Mouse (Mus musculus) layer of hippocampus, postnatal 25 days (tissue): ENCODE measurements around the gene Plcb3. TPM values are rescaled to one million over a fixed set of nuclear protein-coding genes. Genes with fewer than 3 reads are reported as not detected.
"Not testable (repeated sequence)": the region's sequence is repeated elsewhere in the genome, so short reads cannot be mapped to it uniquely, and the experiment has no call there.

Experiments
- DNase-seq, 2 experiments: peaks; one replicate each; pipeline ENCODE4 v3.0.0; 2022; ENCODE audit warnings: mixed read lengths in 2 of 2, low spot score in 1 of 2; ENCODE audit errors: extremely low spot score in 1 of 2
- total RNA-seq, 2 experiments: library from RNA; stranded (reverse); gene quantifications; 2 replicates each; pipeline ENCODE4 v1.2.3; 2021

The Plcb3 gene
- total RNA-seq, 2 experiments from 2014 or later = 14.8 to 16.0 TPM

- peak; percentile 75 to 97 for DNase-seq
Measured at GRCm38 (mm10) chr19:6924461-6925306, 51.6 kb downstream of the Plcb3 start.

DNA sequence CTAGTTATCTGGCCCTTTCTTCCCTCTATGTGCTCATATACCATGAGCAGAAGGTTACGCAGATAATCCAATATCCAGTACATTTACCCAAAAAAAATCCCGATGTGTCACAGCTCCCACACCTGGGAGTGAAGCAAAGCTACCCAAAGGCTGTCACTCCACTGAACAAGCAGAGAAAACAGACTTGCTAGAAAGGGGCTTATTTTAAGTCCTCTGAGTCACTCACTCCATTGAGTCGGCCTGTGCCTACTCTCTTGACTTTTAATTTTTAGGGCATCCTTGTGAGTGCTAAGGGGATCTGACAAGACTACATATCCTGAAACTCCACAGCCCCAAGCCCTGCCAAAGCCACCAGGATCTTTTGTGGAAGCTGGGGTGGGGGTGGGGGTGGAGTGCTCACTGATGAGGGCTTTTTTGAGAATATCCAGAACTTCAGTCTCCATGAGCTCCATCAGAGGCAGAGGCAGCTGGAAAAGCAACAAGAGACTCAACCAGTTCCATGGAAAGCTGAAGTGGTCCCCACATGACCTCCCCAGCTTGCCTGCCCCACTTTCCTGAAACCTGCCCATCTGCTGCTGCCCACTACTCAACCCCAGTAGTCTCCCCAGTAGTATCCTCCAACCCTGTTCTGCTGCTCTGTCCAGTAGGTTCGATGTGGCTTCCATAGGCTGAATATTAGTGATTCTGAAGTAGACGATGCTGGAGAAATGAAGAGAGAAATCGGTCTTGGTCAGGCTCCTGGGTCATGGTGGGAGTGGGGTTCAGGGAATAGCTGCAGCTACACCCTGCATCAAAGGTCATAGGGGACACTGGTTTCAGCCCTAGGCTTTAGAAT, 53.2 kb downstream of the Plcb3 start:
- no peak for DNase-seq

DNA sequence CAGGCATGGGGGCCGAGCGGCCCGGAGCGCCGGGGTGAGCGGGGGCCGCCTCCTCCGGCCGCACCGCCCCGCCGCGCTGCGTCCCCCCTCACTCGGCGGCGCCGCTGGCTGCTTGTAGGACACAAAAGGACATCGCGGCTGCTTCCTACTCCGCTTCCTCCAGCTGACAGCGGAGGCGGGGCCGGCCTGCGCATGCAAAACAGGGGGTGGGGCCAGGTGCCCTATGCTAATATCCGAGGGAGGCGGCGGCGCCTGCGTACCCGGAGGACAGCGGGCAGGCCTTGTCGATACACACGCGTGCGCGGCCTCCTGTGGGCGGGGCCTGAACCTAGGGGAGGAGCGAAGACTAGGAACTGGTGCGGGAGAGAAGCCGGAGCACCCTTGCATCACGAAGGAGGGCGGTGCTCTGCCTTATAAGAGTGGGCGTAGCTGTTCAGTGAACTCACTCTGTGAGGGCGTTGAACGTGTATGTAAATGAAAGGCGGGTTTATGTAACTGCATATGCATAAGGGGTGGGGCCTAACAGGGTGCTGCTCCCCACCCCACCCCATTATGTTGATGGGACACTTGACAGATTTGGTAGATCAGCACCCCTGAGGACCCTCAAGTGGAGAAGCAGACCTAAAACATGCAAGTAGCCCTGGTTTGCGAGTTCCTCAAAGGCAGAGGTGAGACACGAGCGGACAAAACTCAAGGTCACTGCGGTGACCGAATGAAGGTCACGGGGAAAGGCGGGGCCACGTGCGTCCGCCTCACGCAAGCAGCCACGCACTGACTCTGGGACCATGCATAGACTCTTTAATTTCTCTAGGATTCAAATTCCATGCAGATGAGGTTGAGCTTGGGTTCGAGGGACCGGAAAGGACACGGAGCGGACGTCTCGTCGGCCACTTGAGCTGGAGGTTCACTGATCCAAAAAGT, 54.4 kb downstream of the Plcb3 start, which contains the start of gene Esrra:
TSS of gene Esrra (minus strand) at position 167 of the 921 bp plus-strand sequence.
- peak; percentile 92 to 98 for DNase-seq

GRCm38 (mm10) chr19:6920741-6921636, 55.3 kb downstream of the Plcb3 start:
- DNase-seq = no peak

DNA sequence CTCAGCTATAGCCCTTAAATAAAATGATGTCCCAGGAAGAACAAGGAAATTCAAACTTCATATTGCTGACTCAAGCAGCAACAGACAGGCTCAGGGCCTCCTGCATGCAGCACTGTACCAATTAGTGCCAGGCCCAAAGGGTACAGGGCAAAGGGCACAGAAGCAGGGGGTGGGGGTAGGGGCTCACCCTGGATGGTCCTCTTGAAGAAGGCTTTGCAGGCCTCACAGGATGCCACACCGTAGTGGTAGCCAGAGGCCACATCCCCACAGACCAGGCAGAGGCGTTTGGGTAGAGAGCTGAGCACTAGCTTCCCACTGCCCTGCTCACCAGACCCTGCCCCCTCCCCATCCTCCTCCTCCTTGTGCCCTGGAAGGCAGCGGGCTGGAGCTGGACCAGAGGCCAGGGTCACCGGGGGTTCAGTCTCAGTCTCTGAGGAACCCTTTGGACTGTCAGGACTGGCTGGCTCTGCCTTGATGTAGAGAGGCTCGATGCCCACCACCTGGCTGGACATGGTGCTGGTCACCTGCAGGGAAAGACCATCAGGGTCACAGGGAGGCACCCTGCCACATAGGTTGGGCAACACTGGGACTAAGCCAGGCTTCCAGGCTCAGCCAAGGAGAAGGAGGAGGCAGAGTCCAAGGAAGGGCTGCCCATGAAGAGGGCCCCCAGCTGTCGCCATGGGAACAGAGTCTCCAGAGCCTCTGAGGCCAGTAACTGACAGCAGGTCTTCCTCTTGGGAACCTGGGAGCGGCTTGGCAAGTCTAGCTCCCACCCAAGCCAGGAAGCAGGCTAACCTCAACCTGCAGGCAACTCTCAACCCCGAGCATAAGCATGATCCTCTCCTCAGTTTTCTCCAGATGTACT, 56.2 kb downstream of the Plcb3 start:
- no peak for DNase-seq

DNA sequence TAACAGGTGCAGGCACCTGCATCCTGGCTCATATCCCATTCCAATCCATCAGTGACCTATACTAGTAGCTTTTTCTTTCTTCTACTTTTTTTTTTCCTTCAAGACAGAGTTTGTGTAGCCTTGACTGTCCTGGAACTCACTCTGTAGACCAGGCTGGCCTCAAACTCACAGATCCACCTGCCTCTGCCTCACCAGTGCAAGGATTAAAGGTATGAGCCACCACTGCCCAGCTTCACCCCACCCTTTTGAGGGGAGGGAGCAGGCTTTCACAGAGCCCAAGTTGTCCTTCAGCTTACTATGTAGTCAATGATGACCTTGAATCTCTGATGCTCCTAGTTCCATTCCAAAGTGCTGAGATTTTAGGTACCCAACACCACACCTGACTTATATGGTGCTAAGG, 56.8 kb downstream of the Plcb3 start:
- DNase-seq = no peak

GRCm38 (mm10) chr19:6918321-6918720, 57.9 kb downstream of the Plcb3 start:
- no peak for DNase-seq

GRCm38 (mm10) chr19:6916496-6916895, 59.8 kb downstream of the Plcb3 start:
- DNase-seq = no peak

DNA sequence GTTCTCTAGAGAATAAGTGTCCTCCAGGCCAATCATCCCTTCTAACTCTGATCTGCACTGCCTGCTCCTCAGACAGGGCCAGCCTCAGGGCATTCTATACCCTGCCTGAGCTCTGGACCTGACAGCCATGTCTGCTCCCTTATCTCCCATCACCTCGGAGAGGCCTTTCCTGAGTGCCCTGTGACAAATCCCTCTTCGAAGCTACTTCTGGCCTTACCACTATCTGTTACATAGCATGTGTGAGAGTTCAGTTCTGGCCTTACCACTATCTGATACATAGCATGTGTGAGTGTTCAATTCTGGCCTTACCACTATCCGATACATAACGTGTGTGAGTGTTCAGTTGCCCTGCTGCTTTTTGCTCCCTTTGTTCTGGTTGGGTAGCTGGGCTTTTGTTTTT, 61.0 kb downstream of the Plcb3 start:
- no peak for DNase-seq

- no peak for DNase-seq
Measured at GRCm38 (mm10) chr19:6914540-6914939, 61.7 kb downstream of the Plcb3 start.

DNA sequence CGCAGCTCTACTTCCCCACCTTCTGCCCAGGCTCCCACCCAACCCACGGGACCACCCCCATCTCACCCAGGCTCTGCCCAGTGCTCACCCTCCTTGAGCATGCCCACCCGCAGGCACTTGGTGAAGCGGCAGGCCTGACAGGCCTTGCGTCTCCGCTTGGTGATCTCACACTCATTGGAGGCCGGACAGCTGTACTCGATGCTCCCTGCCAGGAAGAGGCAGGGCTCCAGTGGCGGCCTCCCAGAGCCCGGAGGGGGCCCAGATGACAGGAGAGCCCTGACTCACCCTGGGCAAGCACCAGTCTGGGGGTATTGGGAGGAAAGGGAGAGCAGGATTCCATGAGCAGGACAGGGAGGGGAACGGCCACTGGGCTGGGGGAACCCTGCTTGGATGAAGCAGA, 62.3 kb downstream of the Plcb3 start:
- DNase-seq = no peak

- no peak for DNase-seq
Measured at GRCm38 (mm10) chr19:6913036-6913435, 63.2 kb downstream of the Plcb3 start.

DNA sequence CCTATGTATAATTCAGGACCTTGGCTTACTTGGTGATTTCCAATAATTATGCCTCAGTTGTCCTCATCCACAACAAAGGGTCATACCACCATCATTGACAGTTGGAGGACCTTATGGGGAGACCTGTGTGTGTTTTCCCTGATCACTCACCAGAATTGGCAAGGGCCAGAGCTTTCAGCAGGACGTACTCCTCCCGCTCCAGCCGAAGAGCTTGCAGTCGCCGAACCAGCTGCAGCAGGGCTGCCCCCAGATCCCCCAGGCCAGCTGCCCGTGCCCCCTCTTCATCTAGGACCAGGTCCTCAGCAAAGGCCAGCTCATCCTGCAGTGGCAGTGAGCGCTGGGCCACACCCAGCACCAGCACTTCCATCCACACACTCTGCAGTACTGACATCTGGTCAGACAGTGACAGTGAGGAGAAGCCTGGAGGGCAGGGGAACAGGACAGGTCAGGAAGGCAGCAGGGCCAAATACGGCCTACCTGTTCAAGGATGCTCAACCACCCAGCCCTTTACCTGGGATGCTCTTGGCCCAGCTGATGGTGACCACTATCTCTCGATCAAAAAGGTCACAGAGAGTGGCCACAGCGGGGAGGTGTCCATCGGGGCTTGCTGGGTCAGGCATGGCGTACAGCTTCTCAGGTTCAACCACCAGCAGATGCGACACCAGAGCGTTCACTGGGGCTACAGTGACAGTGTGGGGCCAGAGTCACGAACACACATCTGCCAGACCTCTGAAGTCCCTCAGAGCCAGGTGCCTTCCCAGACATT, 63.9 kb downstream of the Plcb3 start:
- DNase-seq = no peak

GRCm38 (mm10) chr19:6911101-6912074, 64.9 kb downstream of the Plcb3 start:
- DNase-seq = no peak

- DNase-seq = not testable (repeated sequence)
Measured at GRCm38 (mm10) chr19:6910306-6910705, 66.0 kb downstream of the Plcb3 start.

GRCm38 (mm10) chr19:6909507-6910289, 66.6 kb downstream of the Plcb3 start, which contains the start of the genes Trmt112 and Prdx5:
TSS of gene Trmt112 (plus strand) at chr19:6909698.
TSS of gene Prdx5 (minus strand) at chr19:6910106.
- DNase-seq = peak; percentile 82 to 87
